Mouse (Mus musculus) CD4-positive helper T cell, adult 2 months (primary cell): ENCODE data around the gene Gas7.

Experiments
- DNase-seq: peaks from one replicate; pipeline ENCODE4 v3.0.0-alpha.2; 2012; ENCODE audit warnings: low read depth, missing footprints, low spot score

Gene Gas7

DNA sequence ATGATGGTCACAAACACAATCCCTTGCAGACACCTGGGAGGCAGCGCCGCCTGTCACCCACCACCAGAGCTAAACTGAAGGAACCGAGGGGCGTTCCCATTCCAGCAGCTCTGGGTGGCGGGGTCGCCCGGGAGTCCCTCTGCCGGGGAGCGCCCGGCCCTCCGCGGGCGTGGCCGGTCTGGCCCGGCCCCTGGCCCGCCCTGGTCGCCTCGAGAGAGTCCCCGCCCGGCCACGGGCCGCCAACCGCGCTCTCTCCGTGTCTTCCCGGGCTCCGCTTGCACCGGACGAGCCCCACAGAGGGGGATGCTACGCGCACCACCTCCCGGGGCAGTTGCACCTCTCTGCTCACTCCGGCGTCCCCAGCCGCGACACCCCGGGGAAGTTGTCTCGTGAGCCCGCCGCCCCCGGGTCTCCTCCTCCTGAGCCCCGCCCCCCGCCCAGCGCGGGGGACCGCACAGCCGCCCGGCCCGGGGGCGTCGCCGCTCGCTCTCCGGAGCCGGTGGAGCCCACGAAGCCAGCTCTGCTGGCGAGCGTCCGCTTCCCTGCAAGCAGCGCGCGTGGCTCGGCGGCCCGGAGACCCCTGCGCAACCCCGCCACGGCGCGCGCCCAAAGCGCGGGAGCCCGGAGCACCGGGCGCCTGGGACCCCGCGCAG lies at the start of gene Gas7:
Gene Gas7, plus strand, starts transcription at position 564 of the 653 bp plus-strand sequence.
- peak; percentile 8 for DNase-seq

DNA sequence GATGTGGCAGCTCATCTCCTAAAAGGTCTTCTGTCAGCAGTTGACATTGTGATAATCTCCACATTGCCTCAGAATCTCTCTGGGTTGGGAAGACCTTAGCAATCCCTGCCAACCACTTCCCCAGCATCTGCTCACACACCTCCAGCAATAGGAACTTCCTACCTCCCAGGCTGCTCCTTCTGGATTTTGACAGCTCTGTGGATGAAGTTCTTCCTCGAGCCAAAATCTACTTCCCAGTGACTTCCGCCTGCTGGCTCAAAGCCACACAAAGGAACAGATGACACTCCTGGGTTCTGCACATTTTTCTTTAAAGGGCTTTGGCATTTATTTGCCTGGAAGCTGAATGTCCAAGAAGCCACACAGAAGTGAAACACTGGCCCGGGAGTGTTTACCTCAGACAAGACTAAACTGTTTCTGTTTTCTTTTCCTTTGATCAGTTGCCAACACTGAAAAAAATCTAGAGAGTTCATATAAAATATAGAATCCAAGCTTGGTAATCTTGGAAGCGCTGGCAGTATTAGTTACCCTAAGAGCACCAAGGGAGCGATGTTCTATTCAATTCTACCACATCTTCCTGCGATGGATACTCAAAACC lies 40.8 kb upstream of the Gas7 start:
- no peak for DNase-seq

DNA sequence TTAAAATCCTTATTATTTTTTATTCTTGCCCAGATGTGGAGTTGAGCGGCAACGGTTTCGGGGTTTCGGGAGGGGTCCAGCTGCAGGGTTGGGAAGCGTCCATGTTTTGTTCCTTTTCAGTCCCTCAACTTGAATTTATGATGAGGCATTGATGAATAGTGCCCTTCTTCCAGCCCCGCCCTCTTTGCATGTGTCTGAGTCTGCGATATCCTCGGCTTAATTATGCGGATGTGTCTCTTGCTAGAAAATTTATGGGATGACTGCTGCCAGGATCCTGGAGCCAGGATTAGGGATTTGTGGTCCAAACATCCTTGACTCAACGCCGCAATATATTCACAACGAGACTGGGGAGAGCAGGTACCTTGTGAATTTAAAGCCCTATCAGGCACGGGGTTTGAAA lies 31.7 kb upstream of the Gas7 start:
- DNase-seq: no peak

DNA sequence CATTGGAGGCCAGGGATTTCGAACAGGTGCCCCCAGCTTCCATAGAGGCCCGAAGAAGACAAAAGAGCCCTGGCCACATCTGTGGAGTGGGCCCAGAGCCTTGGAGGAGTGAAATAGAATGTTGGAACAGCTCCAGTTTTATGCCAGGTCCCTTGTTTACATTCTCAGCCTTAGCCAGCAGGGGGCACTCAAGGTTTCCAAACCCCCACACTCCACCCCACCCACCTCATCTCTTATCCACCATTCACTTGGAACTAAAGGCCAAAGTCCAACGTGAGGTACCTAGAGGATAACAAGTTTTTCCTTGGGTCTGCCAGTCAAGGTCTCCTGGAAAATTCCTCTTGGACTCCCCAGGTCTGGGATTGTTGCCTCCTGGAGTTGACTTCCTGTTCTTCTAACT lies 27.0 kb upstream of the Gas7 start:
- peak; percentile 5 for DNase-seq

DNA sequence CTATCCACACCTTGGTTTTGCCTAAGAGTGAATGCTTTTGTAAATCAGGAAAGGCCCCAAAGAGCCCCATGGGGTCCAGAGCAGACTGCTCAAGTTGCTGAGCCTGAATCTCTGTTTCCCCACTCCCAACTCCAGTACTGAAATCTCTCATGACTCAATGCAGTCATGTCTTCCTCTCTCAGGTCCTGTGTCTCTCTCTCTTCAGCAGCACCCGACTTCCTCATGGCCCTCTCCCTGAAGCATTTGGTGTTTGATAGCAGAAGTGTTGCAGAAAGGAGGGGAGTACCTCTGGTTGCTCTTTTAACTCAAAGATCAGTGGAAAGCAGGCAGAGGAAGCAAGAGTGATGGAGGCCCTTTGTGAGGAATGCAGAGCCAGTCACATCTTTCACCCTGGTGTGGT lies 25.4 kb upstream of the Gas7 start:
- DNase-seq: no peak

DNA sequence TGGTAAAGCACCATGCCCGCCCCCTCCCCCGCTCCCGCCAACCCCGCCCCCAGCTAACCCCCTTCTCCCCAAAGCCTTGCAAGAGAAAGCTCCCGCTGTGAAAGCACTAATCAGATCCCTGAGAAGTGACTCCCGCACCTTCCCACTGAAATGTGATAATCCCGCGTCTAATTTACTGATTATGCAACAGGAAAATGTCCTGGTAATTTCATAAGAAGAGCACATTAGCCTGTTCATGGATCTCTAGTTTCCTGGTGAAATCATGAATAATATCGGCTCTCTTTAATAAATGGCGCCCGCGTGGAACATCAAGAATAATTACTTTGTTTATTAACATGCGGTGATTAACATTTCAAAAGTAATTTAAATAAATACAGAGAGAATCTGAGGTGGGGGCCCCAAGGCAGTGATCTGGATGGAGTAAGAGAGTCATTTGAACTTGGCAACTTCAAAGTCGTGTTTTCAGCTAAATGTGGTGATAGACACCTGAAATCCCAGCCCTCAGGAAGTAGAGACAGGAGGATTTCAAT lies 24.1 kb upstream of the Gas7 start:
- DNase-seq: no peak

DNA sequence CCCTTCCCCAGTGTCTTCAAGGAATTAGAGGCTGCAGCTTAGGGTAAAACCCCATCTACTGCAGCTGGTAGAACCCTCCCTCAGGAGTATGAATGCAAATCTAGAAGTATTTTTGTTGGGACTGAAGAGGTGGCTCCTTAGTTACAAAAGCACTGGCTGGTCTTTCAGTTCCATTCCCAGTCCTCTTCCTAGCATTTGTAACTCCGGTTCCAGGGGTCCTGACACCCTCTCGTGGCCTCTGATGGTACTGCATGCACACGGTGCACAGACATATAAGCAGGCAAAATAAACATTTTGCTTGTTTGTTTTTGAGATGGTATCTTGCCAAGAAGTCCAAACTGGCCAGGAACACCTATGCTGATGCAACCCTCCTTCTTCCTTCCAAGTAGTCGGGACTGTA lies 23.4 kb upstream of the Gas7 start:
- no peak for DNase-seq

DNA sequence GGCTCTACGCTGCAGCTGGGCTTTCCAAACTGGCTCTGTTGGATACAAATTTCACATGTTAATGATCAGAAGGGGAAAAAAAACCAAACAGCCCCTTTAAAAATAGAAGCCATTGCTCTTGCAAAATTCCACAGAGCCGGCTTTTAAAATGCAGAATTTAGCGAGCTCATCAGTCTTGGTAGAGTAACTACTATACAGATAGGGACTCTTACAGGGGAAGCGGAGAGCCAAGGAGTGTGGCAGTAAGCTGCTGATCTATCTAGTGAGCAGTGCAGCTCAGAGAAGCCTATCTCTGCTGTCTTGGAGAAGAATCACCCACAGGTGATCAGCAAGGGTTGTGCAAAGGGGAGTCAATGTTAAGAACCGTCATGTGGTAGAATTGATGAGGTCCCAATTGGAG lies 21.5 kb upstream of the Gas7 start:
- DNase-seq: no peak

DNA sequence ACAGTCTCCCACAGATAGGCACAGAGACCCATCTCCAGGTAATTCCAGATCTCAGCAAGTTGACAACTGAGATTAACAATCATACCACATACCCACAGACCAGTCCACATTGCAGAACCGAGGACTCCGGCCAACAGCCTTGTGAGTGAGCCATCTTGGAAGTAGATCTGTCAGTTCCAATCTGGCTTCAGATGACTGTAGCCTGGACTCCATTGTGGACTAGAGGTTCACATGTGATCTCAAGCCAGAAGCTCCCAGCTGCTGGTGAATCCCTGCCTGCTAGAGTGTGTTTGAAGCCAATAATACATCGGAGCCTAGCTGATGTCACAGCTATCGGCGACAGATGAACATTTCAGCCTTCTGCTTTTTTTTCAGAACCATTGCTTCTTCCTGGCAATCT lies 16.5 kb upstream of the Gas7 start:
- no peak for DNase-seq

DNA sequence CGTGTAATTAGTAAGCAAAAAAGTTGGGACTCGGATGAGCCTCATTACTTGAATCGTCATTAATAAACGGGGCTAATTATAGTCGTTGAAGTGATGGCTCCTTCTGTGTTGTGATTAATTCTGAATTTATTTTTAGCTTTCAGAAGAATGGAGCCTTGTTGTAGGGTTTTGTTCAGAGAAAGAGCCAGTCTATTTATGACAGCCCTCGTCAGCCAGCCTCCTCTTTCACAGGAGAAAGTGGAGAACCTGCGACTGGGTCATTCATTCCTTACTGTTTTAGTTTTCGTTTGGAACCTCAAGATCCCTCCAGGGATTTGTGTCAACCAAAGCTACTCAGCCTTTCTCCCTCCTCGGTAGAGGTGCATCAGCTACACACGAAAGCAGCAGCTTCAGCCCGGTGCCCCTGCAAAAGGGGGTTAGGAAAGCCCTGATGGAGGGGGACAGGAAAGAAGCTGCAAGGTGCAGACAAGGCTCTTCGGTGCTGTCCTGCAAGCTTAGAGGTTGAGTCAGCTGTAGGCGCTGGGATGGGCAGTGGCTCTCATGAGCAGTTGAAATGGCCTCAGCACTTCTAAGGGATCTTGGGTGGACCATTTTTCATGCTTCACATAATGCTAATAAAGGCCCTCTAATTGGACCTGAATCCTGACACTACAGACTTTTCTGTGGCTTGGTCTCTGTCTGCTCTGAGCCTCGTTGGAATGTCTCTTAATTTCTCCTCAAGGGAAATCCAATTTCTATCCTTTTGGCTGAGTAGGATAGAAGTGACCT lies 10.0 kb upstream of the Gas7 start:
- DNase-seq: no peak

DNA sequence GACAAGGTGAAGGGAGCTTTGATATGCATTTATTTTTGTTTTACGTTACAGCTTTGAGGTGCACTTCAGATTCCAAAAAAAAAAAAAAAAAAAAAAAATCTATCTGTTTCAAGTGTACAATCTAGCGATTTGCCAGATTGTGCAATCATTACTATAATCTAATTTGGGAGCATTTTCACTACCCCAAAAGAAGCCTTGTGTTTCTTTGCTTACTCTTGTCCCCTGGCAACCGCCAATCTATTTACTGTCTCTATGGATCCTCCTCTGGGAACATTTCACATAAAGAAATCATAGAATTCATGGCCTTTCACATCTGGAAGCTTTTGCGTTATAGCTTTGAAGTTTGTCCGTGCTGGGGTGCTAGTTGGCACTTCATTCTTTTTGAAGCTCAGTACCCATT lies 3.7 kb upstream of the Gas7 start:
- DNase-seq: no peak

DNA sequence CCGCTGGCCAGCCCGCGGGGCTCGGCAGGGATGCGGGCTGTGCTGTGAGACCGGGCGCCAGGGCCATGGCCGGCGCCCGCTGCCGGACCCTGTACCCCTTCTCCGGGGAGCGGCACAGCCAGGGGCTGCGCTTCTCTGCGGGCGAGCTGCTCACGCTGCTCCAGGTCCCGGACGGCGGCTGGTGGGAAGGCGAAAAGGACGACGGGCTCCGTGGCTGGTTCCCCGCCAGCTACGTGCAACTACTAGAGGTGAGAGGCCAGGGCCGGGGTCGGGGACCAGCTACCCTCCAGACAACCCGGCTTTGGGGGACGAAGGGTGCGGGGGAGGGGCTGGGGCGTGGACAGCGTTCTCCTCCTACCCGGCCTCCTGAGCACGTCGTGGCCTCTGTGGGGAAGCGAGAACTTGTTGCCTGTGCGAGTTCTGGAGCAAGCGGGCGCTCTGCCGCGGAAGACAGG lies 317 bp downstream of the Gas7 start:
- DNase-seq: no peak

DNA sequence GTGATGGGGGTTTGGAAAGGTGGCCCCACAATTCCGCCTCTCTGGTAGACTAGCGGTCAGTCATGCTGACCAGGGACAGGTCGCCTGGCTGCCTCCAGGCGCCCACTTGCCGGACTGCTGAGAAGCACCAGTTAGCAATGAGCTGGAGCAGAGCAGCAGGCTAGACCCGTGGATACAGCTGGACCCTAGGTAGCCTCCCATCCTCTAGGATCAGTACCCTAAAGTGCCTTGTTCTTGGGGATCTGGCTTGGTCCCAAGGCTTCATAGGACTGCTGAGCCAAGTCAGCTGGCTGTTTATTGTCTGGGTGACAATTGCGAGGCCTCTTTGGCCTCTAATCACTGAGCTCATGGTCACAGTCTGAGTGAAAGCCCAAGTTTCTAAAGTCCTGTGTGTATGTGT lies 792 bp downstream of the Gas7 start:
- no peak for DNase-seq

DNA sequence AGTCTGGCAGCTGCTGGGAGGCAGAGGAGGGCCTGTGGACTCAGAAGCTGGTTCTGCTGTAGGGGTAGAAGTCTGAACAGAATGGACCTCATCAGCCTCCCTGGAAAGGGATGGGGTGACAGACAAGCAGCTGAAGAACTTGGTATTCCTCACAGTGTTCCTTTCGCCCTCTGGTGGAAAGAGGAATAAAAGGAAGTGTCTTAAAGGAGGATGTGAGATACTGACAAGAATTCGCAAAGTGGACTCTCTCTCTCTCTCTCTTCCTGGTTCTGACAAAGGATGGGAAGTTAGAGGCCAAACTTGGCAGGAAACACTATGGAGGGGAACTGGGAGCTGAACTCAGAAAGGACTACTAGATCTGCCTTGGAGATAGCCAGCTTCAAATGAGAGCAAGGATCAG lies 2.9 kb downstream of the Gas7 start:
- no peak for DNase-seq

DNA sequence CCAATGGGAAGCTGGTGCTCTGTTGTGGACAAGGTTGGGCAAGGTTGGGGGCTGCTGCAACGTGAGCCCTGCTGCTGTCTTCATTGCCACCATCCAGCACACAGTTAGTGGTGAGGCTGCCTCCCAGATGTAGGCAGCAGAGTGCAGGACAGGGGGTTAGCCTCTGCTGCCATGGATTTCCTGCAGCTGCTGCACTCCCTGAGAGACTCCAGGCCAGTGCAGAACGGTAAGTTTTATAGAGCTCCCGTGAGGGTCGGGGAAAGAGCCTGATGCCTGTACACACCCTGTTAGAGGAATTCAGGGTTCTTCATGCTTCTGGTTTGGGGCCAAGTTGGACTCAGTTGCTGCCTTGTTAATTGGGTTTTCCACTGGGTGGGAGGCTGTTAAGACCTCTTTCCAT lies 11.9 kb downstream of the Gas7 start:
- no peak for DNase-seq

DNA sequence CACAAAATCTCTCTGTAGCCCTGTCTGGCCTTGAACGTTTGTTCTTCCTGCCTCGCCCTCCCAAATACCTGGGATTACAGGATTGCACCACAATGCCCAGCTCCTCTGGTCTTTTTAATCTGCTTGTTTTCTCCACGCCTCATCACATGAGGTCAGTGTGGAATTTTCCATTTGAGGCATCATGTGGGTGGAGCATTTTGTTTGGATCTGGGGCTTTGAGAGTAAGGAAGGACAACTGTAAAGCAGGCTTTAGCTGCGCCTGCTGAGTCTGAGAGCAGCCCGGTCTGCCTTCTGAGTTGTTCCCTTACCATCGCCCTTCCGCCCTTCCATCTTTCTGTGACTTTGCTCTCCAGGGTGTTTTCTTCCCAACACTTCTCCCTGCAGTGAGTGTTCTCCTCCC lies 13.6 kb downstream of the Gas7 start:
- no peak for DNase-seq

DNA sequence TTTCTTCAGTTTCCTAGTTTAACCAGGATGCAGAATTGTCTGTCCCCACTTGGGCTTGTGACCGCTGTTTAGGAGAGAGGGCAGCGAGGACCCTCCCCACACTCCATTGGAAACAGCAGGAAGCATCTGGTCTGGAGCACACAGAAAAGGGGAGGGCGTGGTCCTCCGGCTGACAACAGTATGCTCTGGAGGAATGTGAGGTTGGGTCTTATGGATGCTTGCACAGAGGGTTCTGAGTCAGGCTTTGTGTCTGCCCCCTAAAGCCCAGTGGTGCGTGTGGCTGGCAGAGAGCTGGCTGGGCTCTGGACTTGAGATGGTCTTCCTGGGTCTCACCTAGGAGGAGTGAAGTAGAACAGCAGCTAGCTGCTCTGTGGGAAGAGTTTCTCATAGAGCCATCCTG lies 19.4 kb downstream of the Gas7 start:
- DNase-seq: no peak

DNA sequence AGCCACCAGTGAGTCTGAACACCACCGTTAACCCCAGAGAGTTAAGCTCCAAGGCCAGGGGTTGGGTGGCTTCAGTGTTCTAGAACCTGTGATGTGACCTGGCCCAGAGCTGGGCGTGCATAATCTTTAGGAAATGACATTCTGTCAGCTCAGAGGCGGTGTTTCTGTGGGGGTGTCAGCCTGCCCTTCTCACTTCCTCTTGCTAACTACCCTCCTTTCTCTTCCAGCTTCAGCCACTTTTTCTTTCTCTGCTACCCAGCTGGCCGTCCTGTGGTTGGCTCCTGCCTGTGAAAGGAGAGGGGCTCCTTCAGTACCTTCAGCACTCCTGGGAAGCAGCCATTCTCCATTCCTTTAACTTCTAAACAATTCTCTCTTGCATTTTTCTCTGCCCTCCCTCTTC lies 24.3 kb downstream of the Gas7 start:
- DNase-seq: peak; percentile 5

DNA sequence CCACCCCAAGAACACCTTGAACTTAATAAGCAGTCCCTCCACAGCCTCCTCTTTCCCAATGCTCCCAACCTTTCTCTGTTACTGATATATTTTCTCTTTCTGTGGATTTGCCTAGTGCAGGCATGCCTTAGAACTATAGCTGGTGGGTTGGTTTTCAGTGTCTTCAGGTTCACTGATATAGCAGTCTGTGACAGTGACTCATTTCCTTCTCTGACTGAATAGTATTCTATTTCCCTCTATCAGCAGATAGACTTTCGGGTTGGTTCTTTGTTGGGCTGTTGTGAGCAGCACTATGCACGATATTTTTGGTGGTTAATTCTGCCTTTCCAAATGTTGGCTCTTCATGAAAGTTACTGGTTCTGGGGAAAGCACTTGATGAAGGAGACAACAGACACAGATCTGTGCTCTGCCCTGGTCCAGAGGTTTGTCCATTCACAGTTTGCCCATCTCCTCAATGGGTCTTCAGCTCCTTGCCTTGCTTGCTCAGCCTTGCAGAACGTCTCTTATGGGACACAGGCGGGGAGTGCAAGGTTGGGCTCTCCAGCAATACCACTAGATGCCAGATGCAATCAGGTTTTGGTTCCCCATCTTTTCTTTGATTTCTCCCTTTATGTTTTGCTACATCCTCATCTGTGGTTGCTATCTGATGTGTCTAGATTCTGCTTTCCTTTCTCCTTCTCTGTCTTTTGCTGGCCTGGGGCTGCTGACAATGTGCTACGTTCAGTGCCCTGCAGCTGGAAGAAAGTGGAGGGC lies 25.1 kb downstream of the Gas7 start:
- no peak for DNase-seq

DNA sequence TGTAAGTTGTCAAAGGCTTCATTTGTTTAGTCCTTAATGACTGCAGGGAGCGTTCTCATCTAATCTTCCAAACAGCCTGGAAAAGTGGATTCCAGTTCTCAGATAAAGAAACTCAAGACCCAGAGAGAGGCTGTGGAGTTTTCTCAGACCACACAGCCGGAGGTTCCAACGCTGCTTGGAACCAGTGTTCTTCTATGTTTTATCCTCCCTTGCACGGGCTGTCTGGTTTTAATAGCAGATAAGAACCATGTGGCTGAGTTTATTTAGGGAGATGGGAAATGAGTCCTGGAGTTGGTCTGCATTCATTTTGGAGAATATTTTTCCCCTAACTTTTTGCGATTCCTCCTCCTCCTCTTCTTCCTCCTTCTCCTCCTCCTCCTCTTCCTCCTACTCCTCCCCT lies 26.5 kb downstream of the Gas7 start:
- DNase-seq: no peak

DNA sequence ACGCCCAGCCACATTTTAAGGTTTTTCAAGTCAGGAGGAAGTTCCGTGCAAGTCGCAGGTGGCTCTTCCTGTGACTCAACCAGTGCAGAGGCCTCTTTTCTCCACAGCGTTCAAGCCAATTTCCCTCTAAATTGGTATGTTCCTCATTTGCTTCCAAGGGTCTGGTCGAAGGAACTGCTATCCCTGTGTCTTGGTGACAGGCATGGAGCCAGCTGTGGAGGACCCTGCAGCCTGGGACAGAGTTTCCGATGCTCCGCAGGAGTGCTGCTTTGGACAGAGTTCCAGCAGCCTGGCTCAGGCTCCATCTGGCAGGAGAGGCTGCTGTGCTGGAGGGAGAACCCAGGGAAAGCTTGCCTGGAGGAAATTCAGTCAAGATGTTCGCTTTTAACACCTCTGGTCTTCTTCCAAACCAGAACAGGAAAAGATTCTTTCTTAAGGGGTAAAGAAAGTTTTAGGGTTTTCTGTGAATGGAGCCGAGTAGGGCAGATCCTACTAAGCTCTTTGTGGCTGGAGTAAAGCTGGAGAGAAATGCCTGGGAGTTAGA lies 27.1 kb downstream of the Gas7 start:
- no peak for DNase-seq

DNA sequence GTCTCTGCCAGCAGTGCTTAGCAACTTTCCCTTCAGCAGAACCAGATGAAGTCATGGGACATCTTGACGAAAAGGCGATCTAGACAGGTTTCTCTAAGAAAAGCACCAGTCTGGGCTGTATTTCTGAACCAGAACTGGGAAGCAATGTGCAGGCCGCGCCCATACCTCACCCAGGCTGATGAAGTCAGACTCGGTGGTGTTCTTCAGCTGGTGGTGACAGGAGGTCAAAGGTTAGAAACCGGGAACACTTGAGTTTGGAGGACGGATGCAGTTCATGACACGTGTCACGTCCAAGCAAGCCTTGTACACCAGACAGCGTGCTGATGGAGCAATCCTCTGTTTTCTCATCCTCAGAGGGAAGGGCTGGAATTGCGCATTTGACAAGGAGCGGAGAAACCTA lies 32.9 kb downstream of the Gas7 start:
- DNase-seq: no peak
